Mouse (Mus musculus): ENCODE data around the gene Olfr46.

GRCm38 (mm10) chr7:140646152-140646551 is 45.1 kb downstream of the Olfr46 start, which contains the start of gene Olfr53:
- TF ChIP-seq POLR2A (IDR thresholded peaks at IDR 0.05; ENCODE audit: control insufficient read depth, low read depth, low read length) (no peak), CTCF (IDR thresholded peaks at IDR 0.05; ENCODE audit: control insufficient read depth, insufficient read depth, insufficient replicate concordance, low read depth, low read length) (no peak)
